Mouse (Mus musculus) T-helper 17 cell (primary cell): ENCODE measurements around the gene Gm49336.

Experiments
- in situ Hi-C, 2 experiments: fragments of 300-600 bp; cut with MboI, MseI; formaldehyde crosslinking; loops; 1 replicate in 1 of 2; 2 replicates in 1 of 2; pipeline ENCODE4 v1.15.1; 2025; ENCODE audit warnings: high pct_unique_total_duplicates in 2 of 2

Gm49336 gene

DNA sequence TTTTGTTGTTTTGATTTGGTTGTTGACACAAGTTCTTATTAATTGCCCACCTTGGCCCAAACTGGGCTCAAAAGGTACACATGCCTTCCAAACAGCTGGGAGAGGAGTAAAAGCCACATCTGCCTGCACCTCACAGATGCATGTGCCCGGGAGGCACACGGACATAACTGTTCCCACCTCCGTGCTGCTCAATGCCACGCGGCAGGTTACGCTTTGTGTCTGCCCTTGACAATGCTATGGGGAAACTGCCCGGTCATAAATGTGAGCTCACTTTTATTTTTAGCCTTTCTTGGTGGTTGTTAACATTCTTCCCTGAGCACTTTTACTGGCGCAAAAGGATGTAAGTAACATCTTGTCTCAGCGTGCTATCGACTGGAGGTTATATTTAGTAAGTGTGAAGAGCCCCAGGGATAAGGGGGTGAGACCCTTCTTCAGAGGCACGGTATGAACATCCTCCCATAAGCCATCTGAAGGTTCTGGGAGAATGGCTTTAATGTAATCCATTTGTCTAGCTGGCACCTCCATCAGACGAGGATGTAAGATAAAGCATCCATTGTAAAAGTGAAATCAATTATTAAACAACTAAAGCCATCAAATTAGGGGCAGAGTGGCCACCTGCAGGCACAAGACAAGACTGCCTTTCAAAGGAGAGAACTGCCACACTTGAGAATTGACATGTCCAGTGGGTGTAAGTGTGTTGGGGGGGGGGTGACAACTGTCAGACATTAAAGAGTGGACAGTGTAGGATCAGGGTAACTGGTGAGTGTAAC, 78.8 kb downstream of the Gm49336 start:
- in situ Hi-C loops: no loop called here

DNA sequence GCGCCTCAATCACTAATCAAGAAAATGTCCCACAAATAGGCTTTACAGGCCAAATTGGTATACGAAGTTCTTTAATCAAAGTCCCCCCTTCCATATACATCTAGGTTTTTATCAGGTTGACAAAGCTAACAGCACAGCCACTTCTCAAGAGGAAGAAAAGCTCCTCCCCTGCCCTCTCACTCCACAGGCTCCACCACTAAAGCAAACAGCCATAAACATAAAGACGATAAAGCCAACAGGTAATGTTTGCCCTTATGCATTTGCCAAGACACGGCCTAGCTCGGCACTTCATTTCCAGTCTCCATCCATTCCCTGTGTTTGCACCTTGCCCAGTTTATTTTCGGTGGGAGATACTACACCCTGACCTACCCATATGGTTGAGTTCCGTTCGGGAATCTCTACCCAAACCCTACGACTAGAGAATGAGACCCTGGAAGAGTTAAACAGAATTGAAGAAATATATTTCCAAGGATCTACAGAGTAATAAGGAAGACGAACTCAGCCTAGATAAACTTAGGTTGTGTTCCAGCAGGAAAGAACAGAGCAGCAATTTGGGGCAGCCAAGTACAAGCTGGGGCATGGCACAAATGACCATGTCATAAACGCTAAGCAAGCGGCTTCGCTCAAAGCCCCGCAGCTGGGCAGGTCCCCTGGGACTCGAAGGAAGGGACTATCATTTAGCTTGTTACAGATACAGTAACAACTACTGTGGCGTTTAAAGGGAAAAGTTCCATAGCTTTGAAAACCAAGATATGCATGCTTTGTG, 80.3 kb downstream of the Gm49336 start:
- in situ Hi-C loops: no loop called here

DNA sequence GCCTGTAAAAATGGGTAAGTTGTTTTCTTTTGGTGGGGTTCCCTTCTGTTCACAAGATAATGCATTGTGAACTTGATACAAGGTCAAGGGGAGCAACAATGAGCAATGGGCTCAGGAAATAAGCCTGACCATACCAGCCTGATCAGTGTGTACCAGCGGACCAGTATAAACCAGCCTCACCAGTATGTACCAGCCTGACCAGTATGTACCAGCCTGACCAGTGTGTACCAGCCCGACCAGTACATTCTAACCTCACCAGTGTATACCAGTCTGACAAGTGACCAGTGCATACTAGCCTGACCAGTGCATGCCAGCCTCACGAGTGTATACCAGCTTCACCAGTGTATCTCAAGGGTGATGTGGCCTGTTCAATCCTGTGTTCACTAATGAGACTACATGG, 87.9 kb downstream of the Gm49336 start:
- in situ Hi-C loops: no loop called here
